Mouse (Mus musculus) hindbrain, embryonic 11.5 days (tissue): Measurements from ENCODE around the gene Omg. TPM values are rescaled to one million over a fixed set of nuclear protein-coding genes. Genes with fewer than 3 reads are reported as not detected.
A peak's percentile ranks its signal among the peaks of the same experiment; 100 is the strongest.

ENCODE experiments used
- ATAC-seq: fragments of 200-750 bp; cut with Nextera tagmentation; 2 replicates; pipeline ENCODE4 v1.8.0; 2017; ENCODE audit warnings: mild to moderate bottlenecking, moderate TSS enrichment, moderate library complexity; ENCODE audit not compliant: low FRiP score
- DNase-seq: peaks from one replicate; pipeline ENCODE4 v3.0.0-alpha.2; 2015; ENCODE audit warnings: low spot score
- H3K27ac ChIP-seq: fragments of 300-500 bp; sonication (generic); 2 replicates; pipeline ENCODE4 v1.5.1; 2014; ENCODE audit warnings: mild to moderate bottlenecking, low read depth, low read length
- H3K27me3 ChIP-seq: fragments of 300-500 bp; sonication (generic); 2 replicates; pipeline ENCODE4 v1.6.1; 2014; ENCODE audit warnings: mild to moderate bottlenecking, low read length, moderate library complexity, mixed read lengths; ENCODE audit not compliant: control insufficient read depth, insufficient read depth
- H3K36me3 ChIP-seq: fragments of 300-500 bp; sonication (generic); 2 replicates; pipeline ENCODE4 v1.6.1; 2014; ENCODE audit warnings: mild to moderate bottlenecking, low read length, moderate library complexity, mixed read lengths; ENCODE audit not compliant: control insufficient read depth, insufficient read depth
- H3K4me1 ChIP-seq: fragments of 300-500 bp; sonication (generic); replicated peaks from 2 replicates; pipeline ENCODE4 v1.6.1; 2014; ENCODE audit warnings: low read length, mixed read lengths; ENCODE audit not compliant: control insufficient read depth, insufficient read depth
- H3K4me2 ChIP-seq: fragments of 300-500 bp; sonication (generic); replicated peaks from 2 replicates; pipeline ENCODE4 v1.6.1; 2014; ENCODE audit warnings: mild to moderate bottlenecking, low read depth, low read length
- H3K4me3 ChIP-seq: fragments of 300-500 bp; sonication (generic); 2 replicates; pipeline ENCODE4 v1.5.1; 2014; ENCODE audit warnings: low read depth, low read length
- H3K9ac ChIP-seq: fragments of 300-500 bp; sonication (generic); 2 replicates; pipeline ENCODE4 v1.6.1; 2014; ENCODE audit warnings: low read depth, low read length
- H3K9me3 ChIP-seq: fragments of 300-500 bp; sonication (generic); 2 replicates; pipeline ENCODE4 v1.6.1; 2016; ENCODE audit warnings: low read length; ENCODE audit not compliant: control insufficient read depth
- WGBS: fragments of 180-500 bp; shearing (Covaris S2); extraction: QIAGEN DNeasy Blood & Tissue Kit; methylation state at CpG from one replicate; pipeline ENCODE4 v1.1.7; 2014; 5-methylcytosine and 5-hydroxymethylcytosine counted together
- polyA plus RNA-seq: library from polyadenylated mRNA; unstranded; fragments of >200 nt; fragmentation: Nextera tagmentation; extraction: Ambion mirVana; gene quantifications from 2 replicates; pipeline ENCODE4 v1.2.1, GENCODE M21; 2014

Omg gene
- polyA plus RNA-seq: 0.32 and 0.73 TPM in 2 replicates

DNA sequence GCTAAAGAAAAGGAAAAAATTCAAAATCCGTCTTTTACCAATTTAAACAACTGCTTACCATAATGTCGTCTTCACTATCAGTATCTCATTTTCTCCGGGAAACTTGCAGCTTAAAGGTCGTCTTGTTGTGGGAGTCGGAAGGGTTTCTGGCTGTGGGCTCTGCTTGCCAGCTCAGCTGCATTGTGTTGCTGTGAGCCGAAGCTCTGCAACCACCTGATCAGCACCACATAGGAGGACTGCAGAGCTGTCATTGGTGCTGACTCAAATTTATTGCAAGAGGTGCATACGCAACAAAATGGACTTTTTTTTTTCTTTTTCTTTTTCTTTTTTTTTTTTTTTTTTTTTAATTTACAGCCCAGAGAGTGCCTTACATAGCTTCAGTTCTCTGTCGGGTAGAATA lies at the start of gene Omg:
Omg (minus strand) TSS at position 240 of the 400 bp plus-strand sequence.
- Histone ChIP-seq H3K9ac (no peak within 1 kb of the TSS), H3K4me3 (no peak within 1 kb of the TSS), H3K4me2 (no peak within 1 kb of the TSS), H3K27ac (no peak within 1 kb of the TSS), H3K4me1 (no peaks in the 10 kb centered on the region), H3K36me3 (no peaks in the 10 kb centered on the region), H3K27me3 (no peaks in the 10 kb centered on the region), H3K9me3 (no peaks in the 10 kb centered on the region)
- DNase-seq: peak; percentile 7
- WGBS: 63% methylated on average over 8 of the region's 8 CpGs
- no peak for ATAC-seq

DNA sequence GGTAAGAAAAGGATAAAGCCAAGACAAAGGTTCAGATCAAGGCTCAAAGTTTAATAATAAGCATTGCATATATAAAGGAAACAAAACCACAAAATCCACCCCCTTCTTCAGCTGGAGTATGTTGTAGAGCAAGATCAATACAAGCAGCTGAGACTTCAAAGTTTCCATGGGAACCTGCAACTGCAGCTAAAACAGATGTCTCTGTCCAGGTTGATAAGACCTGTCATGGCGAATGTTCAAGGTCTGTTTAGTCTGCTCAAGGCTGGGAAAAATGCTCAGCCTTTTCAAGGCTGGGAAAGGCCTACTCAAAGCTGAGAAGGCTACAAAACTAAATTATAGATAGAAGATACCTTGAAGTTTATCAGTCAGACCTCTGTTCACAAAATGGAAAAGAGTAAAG lies 48.7 kb upstream of the Omg start:
- DNase-seq (no peak), ATAC-seq (no peak)
- H3K36me3 ChIP-seq: peaks cover 10% of the 10 kb centered on the region; the same call in 1 of the 2 replicates
- H3K4me1 ChIP-seq: no peaks in the 10 kb centered on the region
- no peak overlapping the region for H3K4me3 ChIP-seq
- H3K27me3 ChIP-seq: no peaks in the 10 kb centered on the region
- H3K27ac ChIP-seq: no peak overlapping the region
- no peak overlapping the region for H3K9ac ChIP-seq
- WGBS: 88% methylated on average over 1 of the region's 1 CpGs
- H3K9me3 ChIP-seq: no peaks in the 10 kb centered on the region
- H3K4me2 ChIP-seq: no peak overlapping the region

DNA sequence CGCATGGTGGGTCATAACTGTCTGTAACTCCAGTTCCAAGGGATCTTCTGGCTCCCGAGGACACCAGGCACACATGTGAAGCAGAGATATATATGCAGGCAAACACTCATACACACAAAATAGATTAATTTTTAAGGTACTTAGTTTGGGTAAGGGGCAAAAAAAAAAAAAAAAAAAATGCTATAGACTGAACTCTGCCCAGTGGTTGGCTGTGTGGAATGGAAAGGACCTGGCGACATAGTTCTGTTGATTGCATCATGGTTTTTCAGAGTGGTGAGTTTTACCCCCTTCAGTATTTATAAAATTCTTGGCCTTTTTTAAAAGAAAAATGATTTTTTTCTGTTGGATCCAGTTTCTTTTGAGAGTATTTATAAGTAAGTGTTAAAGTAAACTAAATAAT lies 32.4 kb upstream of the Omg start:
- H3K4me3 ChIP-seq: no peak overlapping the region
- no peak for ATAC-seq
- no peaks in the 10 kb centered on the region for H3K4me1 ChIP-seq
- no peak for DNase-seq
- no peaks in the 10 kb centered on the region for H3K9me3 ChIP-seq
- no peaks in the 10 kb centered on the region for H3K27me3 ChIP-seq
- H3K36me3 ChIP-seq: 0 out of 2 replicates have a peak, but pooled peaks cover 2% of the 10 kb centered on the region
- H3K9ac ChIP-seq: no peak overlapping the region
- no peak overlapping the region for H3K4me2 ChIP-seq
- WGBS: 95% methylated on average over 3 of the region's 3 CpGs
- no peak overlapping the region for H3K27ac ChIP-seq

DNA sequence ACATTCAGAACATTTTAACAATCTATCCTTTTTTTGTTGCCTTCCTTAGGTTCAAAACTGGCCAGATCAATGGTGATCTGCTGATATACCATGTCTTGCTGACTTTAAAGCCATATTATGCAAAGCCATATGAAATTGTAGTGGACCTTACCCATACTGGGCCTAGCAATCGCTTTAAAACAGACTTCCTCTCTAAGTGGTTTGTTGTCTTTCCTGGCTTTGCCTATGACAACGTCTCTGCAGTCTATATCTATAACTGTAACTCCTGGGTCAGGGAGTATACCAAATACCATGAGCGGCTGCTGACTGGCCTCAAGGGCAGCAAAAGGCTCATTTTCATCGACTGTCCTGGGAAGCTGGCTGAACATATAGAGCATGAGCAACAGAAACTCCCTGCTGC lies 31.7 kb upstream of the Omg start:
- whole genome bisulfite sequencing: 96% methylated on average over 4 of the region's 4 CpGs

DNA sequence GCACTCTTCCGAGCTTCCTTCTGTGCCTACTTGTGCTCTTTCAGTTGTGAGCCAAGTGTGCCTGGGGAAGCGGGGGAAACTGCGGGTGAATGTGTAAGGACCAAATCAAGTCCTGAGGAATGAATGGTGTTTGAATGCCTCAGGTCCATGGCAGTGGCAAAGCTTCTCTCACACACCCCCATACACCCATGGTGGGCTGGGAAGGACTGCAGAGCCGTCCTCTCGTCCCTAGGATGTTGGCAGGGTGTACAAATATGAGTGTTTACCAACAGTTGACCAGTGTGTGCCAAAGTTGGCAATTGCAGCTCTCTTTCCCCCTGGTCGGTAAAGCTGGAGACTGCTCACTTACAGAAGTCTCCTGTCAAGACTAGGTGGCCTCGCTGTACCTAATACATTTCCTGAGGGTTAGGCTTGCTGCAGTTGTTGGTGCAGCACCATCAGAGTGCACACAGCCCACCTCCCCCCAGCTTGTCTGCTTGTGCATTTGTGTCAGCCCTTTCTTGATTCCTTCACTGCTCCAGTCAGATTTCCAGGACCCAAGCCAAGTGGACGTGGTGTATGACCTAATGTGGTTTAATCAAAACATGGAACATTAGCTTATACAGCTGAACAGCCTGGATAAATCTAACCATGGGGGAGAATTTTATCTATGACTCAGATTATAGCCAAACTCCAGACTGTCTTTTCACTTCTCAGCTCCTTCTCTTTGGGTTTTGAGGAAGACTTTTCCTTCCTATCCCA lies 30.2 kb upstream of the Omg start:
- Histone ChIP-seq H3K27ac (no peak overlapping the region), H3K36me3 (no peaks in the 10 kb centered on the region), H3K9ac (no peak overlapping the region), H3K4me2 (no peak overlapping the region), H3K4me3 (no peak overlapping the region), H3K9me3 (no peaks in the 10 kb centered on the region), H3K4me1 (no peaks in the 10 kb centered on the region), H3K27me3 (no peaks in the 10 kb centered on the region)
- ATAC-seq (no peak), DNase-seq (no peak)
- WGBS: 91% methylated on average over 8 of the region's 8 CpGs

More for the DNA sequence above, 31.7 kb upstream of the Omg start:
- Histone ChIP-seq H3K9me3 (no peaks in the 10 kb centered on the region), H3K4me2 (no peak overlapping the region), H3K27ac (no peak overlapping the region), H3K36me3 (no peaks in the 10 kb centered on the region), H3K4me3 (no peak overlapping the region), H3K9ac (no peak overlapping the region), H3K4me1 (no peaks in the 10 kb centered on the region), H3K27me3 (no peaks in the 10 kb centered on the region)
- DNase-seq: no peak
- no peak for ATAC-seq

DNA sequence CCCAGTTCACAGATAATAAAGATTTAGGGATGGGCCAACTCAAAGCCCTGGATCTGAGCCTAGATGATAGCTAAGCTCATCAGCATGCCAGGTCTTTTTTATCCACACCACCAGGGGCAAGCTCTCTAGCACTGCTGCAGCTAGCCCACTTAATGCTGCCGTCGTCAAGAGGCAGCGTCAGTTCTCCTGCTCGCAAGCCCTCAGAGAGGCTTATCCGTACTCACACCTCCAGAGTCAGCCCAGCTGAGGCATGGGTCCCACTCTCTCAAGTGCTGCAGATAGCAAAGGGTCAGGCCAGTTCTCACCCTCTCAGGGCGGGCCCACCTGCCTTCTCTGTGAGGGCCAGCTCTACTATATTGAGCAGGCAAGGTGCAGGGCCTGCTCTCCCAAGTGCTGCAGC lies 29.4 kb upstream of the Omg start:
- no peaks in the 10 kb centered on the region for H3K27me3 ChIP-seq
- no peak overlapping the region for H3K4me3 ChIP-seq
- H3K27ac ChIP-seq: no peak overlapping the region
- H3K9me3 ChIP-seq: no peaks in the 10 kb centered on the region
- H3K9ac ChIP-seq: no peak overlapping the region
- H3K36me3 ChIP-seq: no peaks in the 10 kb centered on the region
- no peak for DNase-seq
- no peak for ATAC-seq
- no peak overlapping the region for H3K4me2 ChIP-seq
- 95% methylated on average over 6 of the region's 6 CpGs for WGBS
- H3K4me1 ChIP-seq: no peaks in the 10 kb centered on the region

DNA sequence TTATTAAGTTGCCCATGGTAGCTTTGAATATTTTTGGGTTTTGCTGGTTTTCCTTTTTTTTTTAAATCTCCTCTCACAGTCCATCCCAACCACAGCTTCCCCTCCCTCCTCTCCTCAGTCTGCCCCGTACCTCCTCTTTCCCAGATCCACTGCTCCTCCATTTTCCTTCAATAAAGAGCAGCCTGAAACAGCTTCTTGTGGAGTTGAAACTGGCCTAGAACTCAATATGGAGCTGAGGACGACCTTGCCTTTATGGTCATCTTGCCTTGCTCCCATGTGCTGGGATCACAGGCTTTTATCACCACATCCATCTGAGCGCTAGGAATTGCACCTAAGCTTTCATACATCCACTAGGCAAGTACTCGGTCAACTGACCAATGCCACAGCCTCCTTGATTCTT lies 27.6 kb upstream of the Omg start:
- DNase-seq (no peak), ATAC-seq (no peak)
- H3K27me3 ChIP-seq: no peaks in the 10 kb centered on the region
- no peaks in the 10 kb centered on the region for H3K36me3 ChIP-seq
- H3K27ac ChIP-seq: no peak overlapping the region
- no peak overlapping the region for H3K4me2 ChIP-seq
- 92% methylated on average over 4 of the region's 4 CpGs for WGBS
- H3K4me1 ChIP-seq: no peaks in the 10 kb centered on the region
- no peak overlapping the region for H3K4me3 ChIP-seq
- H3K9ac ChIP-seq: no peak overlapping the region
- no peaks in the 10 kb centered on the region for H3K9me3 ChIP-seq

DNA sequence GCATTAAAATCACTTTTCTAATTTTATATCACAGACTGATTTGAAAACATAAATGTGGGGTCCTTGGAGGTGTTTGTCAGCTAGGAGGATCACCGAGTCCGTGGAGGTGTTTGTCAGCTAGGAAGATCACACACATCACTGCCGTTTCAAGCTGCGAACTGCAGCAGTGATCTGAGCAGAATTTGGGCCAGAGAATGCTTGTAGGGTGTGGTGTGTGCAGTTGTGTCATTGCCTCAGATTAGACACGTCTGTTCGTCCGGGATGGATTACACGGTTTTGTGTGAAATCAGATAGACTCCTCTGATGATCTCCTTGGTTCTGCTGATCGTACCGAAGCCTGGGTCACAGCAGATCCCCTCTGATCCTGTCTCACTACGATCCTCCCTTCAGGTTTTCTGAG lies 26.9 kb upstream of the Omg start:
- H3K4me2 ChIP-seq: no peak overlapping the region
- no peaks in the 10 kb centered on the region for H3K36me3 ChIP-seq
- H3K9ac ChIP-seq: no peak overlapping the region
- H3K4me3 ChIP-seq: no peak overlapping the region
- DNase-seq (no peak), ATAC-seq (no peak)
- no peaks in the 10 kb centered on the region for H3K9me3 ChIP-seq
- no peak overlapping the region for H3K27ac ChIP-seq
- 93% methylated on average over 11 of the region's 11 CpGs for WGBS
- H3K27me3 ChIP-seq: no peaks in the 10 kb centered on the region
- no peaks in the 10 kb centered on the region for H3K4me1 ChIP-seq

DNA sequence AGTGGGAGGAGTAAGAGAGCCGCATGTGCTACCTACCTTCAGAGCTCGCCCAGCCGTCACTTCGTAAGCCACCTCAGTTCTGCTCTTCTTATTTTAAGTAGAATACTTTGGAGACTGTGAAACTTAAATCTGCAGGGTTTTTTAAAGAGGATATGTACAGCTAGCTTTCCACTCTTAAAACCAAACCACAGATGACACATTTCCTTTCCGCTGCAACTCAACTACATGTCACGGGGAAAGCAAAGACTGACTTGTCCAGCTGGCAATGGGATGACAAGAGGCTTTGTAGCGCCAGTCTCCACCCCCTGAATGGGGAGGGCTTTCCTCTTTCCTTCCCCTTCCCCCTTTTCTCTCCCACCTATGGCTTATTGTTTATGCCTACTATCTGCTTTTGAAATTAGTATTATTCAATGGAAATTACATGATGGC lies 26.5 kb upstream of the Omg start, which contains the start of the genes Evi2 and Evi2a:
Evi2 (minus strand) TSS at position 257 of the 429 bp plus-strand sequence.
Evi2a (minus strand) TSS at position 277 of the 429 bp plus-strand sequence.
- DNase-seq: no peak
- Histone ChIP-seq H3K36me3 (no peaks in the 10 kb centered on the region), H3K27me3 (no peaks in the 10 kb centered on the region), H3K9ac (no peak within 1 kb of the TSS), H3K4me1 (no peaks in the 10 kb centered on the region), H3K4me2 (no peak within 1 kb of the TSS), H3K4me3 (no peak within 1 kb of the TSS), H3K27ac (no peak within 1 kb of the TSS), H3K9me3 (no peaks in the 10 kb centered on the region)
- 90% methylated on average over 7 of the region's 7 CpGs for WGBS
- no peak for ATAC-seq
